Mouse (Mus musculus) lung, adult 2 months (tissue): ENCODE measurements around the gene Csf2rb.
"Not testable (repeated sequence)": the region's sequence is repeated elsewhere in the genome, so short reads cannot be mapped to it uniquely, and the experiment has no call there.

Experiments
- CTCF ChIP-seq: fragments of 200-500 bp; IDR thresholded peaks from 2 replicates; pipeline ENCODE4 v1.5.1; 2011; ENCODE audit warnings: mild to moderate bottlenecking, low read length, control low read depth; ENCODE audit not compliant: insufficient read depth
- POLR2A ChIP-seq: fragments of 200-500 bp; IDR thresholded peaks from 2 replicates; pipeline ENCODE4 v1.6.1; 2011; ENCODE audit warnings: low read depth, mild to moderate bottlenecking, control low read depth, low read length, borderline replicate concordance; ENCODE audit errors: extremely low read depth

DNA sequence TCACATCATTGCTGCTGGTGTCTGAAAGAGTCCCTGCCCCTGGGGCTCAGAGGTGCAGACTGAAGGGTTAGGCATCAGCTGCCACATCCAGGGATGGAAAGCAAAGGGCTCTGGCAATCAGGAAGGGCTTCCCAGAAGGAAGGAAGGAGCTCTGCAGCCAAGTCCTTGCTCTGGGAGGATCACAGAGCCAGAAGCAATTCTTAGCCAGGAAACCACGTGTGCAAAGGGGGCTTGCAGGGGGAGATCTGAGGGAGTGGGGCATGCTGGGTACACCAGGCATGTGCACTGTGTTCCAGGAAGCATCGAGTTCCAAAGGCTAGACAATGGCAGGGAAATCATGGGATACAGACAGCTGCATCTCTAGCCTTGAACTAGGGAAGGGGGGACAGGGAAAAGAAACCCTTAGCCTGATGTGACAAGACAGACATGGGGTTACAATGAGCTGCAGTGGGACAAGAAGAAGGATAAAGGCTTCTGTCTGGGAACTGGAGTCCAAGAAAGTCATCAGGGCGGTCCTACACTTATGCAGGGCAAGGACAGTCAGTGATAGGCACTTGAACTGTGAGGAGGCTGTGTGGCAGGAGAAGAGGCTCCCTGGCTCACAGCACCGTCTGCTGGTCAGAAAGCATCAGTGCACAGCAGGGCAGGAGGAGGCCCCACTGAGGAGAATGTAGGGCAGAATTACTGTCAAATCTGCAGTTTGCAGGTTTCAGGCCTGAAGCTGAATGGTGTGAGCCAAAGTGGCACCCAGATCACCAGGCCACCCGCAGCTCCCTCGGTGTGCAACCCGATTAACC, 14.3 kb downstream of the Csf2rb start:
- peak; percentile 88 for TF ChIP-seq CTCF
- not testable (repeated sequence) for TF ChIP-seq POLR2A
